Mouse (Mus musculus) lung, adult 2 months (tissue): Measurements from ENCODE around the gene Mgat4a.

Source experiments
- CTCF ChIP-seq: fragments of 200-500 bp; IDR thresholded peaks from 2 replicates; pipeline ENCODE4 v1.5.1; 2011; ENCODE audit warnings: mild to moderate bottlenecking, low read length, control low read depth; ENCODE audit not compliant: insufficient read depth
- POLR2A ChIP-seq: fragments of 200-500 bp; IDR thresholded peaks from 2 replicates; pipeline ENCODE4 v1.6.1; 2011; ENCODE audit warnings: low read depth, mild to moderate bottlenecking, control low read depth, low read length, borderline replicate concordance; ENCODE audit errors: extremely low read depth

DNA sequence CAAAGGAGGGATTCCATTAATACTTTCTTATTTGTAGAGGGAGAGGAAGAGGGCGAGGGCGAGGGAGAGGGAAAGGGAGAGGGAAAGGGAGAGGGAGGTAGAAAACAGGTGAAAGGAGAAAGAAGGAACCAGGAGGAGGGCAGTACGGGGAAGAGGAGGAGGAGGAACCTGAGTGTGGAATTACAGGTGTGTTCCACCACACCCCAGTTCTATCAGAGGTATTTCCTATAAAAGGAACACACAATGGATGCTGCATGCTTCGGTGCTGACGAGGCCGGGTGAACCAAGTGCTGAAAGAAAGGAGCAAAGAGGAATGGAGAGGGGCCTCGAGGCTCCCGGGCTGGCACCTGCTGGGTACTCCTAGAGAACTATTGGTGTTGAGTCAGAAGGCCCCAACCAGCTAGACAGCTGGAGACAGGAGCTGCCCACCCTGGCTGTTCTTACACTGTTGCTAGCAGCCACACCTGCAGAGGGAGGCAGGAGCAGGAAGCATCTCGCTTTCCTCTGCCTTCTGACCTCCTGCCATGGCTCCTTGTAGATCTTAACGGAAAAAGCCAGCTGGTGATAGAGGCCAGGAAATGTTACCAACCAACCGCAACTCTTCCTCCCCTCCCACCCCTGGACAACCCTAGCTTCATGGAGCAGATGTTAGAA is 5.7 kb upstream of the Mgat4a start:
- TF ChIP-seq POLR2A: no peak
- TF ChIP-seq CTCF: no peak
